Mouse (Mus musculus) lung, adult 2 months (tissue): ENCODE measurements around the gene Zfp750. TPM values are rescaled to one million over a fixed set of nuclear protein-coding genes. Genes with fewer than 3 reads are reported as not detected.
A peak's percentile ranks its signal among the peaks of the same experiment; 100 is the strongest.

Source experiments
- DNase-seq: peaks from one replicate; pipeline ENCODE4 v3.0.0; 2022
- H3K4me1 ChIP-seq: fragments of 200-500 bp; 2 replicates; pipeline ENCODE4 v1.6.1; 2011; ENCODE audit warnings: low read length; ENCODE audit not compliant: control insufficient read depth, insufficient read depth
- H3K4me3 ChIP-seq: fragments of 200-500 bp; replicated peaks from 2 replicates; pipeline ENCODE3; 2011; ENCODE audit warnings: low read depth, mild to moderate bottlenecking, control low read depth, low read length; ENCODE audit errors: extremely low read depth
- CTCF ChIP-seq: fragments of 200-500 bp; IDR thresholded peaks from 2 replicates; pipeline ENCODE4 v1.5.1; 2011; ENCODE audit warnings: mild to moderate bottlenecking, low read length, control low read depth; ENCODE audit not compliant: insufficient read depth
- POLR2A ChIP-seq: fragments of 200-500 bp; IDR thresholded peaks from 2 replicates; pipeline ENCODE4 v1.6.1; 2011; ENCODE audit warnings: low read depth, mild to moderate bottlenecking, control low read depth, low read length, borderline replicate concordance; ENCODE audit errors: extremely low read depth
- WGBS: fragments of 180-500 bp; shearing (Covaris S2); methylation state at CpG from one replicate; pipeline ENCODE4 v1.1.7; 2018; 5-methylcytosine and 5-hydroxymethylcytosine counted together
- polyA plus RNA-seq: library from polyadenylated mRNA; depleted of rRNA; stranded (reverse); fragments of >200 nt; gene quantifications from 2 replicates; pipeline ENCODE4 v1.2.3, GENCODE M21; 2012

The Zfp750 gene
- polyA plus RNA-seq, 1 experiment, result 5.6 TPM

GRCm38 (mm10) chr11:121551206-121551799 is 32.2 kb upstream of the Zfp750 start:
- no peak overlapping the region for H3K4me3 ChIP-seq
- no peak for DNase-seq
- peaks cover 4% of the 10 kb centered on the region; the same call in 1 of the 2 replicates for H3K4me1 ChIP-seq
- 57% methylated on average over 5 of the region's 5 CpGs for WGBS
- TF ChIP-seq CTCF (no peak), POLR2A (no peak)

DNA sequence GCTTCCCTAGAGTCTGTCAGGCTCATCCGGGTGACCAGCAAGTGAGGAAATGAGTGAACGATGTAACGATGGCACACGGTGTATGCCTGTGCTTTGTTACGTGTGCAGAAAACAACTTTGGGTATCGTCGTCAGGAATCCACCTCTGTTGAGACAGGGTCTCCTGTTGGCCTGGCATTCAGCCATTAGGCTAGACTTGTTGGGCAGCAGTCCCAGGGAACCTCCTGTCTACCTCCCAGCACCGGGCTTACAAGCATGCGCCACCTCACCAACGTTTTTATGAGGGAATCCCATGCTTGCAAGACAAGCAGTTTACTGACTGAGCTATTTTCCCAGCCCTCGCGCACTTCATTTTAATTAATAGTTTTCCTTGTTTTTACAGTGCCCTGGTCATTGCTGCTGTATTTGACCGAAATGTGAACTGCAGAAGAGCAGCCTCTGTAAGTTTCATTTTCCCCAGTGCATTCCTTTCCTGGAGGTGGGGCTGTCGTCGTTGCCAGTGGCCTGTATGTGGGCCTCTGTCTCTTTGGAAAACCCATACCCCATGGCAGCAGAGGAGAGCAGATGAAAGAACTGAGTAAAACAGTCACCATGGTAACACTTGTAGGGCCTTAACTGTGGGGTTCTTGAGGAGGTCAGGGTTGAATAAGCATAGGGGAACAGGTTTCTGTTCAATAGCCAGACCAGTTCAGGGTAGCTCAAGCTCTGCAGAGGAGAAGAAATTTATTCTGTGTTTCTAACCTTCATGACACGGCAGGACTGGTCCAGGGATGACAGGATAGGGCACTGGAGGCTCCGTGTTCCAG is 30.9 kb upstream of the Zfp750 start:
- H3K4me1 ChIP-seq, result peaks cover 4% of the 10 kb centered on the region; the same call in 1 of the 2 replicates
- 60% methylated on average over 17 of the region's 17 CpGs for WGBS
- no peak for TF ChIP-seq POLR2A
- TF ChIP-seq CTCF, result no peak
- DNase-seq, result no peak
- no peak overlapping the region for H3K4me3 ChIP-seq

GRCm38 (mm10) chr11:121548996-121549842 is 30.1 kb upstream of the Zfp750 start:
- no peak for DNase-seq
- H3K4me3 ChIP-seq, result no peak overlapping the region
- WGBS, result 73% methylated on average over 12 of the region's 12 CpGs
- peaks cover 4% of the 10 kb centered on the region; the same call in 1 of the 2 replicates for H3K4me1 ChIP-seq
- TF ChIP-seq POLR2A (no peak), CTCF (no peak)

GRCm38 (mm10) chr11:121547925-121548324 is 28.8 kb upstream of the Zfp750 start:
- 85% methylated on average over 4 of the region's 4 CpGs for WGBS
- no peak for TF ChIP-seq POLR2A
- TF ChIP-seq CTCF, result no peak
- no peak for DNase-seq
- H3K4me3 ChIP-seq, result no peak overlapping the region
- peaks cover 4% of the 10 kb centered on the region; the same call in 1 of the 2 replicates for H3K4me1 ChIP-seq

DNA sequence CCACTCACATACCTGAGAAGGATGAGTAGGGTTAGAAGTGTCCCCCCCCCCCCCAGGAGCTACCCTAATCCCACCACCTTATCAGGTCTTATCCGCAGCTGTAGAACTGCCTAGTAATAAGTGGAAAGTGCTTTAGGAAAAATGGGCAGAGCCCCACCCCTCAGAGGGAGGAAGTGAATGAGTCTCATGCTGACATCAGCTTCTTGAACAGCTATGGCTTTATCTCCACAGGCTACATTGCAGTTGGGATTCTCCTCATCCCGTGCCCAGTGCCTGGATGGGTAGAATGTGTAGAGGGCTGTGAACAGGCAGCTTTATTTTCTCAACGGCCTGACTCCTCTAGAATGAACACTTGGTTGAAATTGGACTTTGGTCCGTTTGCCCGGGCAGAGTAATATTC is 28.1 kb upstream of the Zfp750 start:
- 80% methylated on average over 5 of the region's 5 CpGs for WGBS
- no peak for DNase-seq
- TF ChIP-seq CTCF (no peak), POLR2A (no peak)
- peaks cover 4% of the 10 kb centered on the region; the same call in 1 of the 2 replicates for H3K4me1 ChIP-seq
- H3K4me3 ChIP-seq, result no peak overlapping the region

GRCm38 (mm10) chr11:121545398-121546034 is 26.4 kb upstream of the Zfp750 start:
- Histone ChIP-seq H3K4me3 (no peak overlapping the region), H3K4me1 (peaks cover 3% of the 10 kb centered on the region; the same call in 1 of the 2 replicates)
- DNase-seq, result no peak
- WGBS, result 65% methylated on average over 3 of the region's 3 CpGs
- TF ChIP-seq POLR2A, result no peak

- DNase-seq, result no peak
- WGBS, result 49% methylated on average over 7 of the region's 7 CpGs
- Histone ChIP-seq H3K4me1 (no peaks in the 10 kb centered on the region), H3K4me3 (no peak overlapping the region)
- TF ChIP-seq CTCF (no peak), POLR2A (no peak)
Measured at GRCm38 (mm10) chr11:121544755-121545397, 25.7 kb upstream of the Zfp750 start.

- WGBS, result 77% methylated on average over 9 of the region's 9 CpGs
- TF ChIP-seq CTCF (no peak), POLR2A (peak; percentile 73; the same call in 1 of the 2 replicates)
- peak; percentile 41 for DNase-seq
- Histone ChIP-seq H3K4me1 (no peaks in the 10 kb centered on the region), H3K4me3 (no peak overlapping the region)
Measured at GRCm38 (mm10) chr11:121543922-121544321, 24.8 kb upstream of the Zfp750 start.

DNA sequence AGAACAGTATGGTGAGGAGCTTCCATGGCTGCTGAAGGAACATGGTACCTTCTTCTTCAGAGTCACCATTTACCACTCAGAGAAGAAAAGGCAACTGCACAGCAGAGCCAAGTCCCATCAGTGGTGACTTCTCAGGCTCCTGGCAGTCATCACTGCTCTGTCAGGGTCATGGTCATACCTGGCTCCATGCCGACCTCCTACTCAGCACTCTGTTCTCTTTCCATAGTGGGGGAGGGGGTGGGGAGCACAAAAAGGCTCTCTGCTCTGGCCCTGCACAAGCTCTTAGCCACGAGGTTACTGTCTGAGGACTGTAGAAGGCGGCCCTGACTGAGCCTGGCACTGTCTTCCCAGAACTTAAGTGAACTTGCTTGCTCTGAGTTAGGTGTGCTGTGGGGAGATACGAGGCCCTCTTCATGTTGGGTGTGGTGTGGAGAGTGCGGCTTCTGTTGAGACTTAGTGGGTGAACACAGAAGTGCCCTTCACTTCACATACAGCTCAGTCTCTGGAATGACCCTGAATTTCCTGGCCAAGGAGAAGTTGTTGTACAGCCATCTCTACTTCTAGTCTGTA is 24.2 kb upstream of the Zfp750 start:
- Histone ChIP-seq H3K4me1 (no peaks in the 10 kb centered on the region), H3K4me3 (no peak overlapping the region)
- TF ChIP-seq POLR2A (no peak), CTCF (no peak)
- DNase-seq, result no peak
- 65% methylated on average over 5 of the region's 5 CpGs for WGBS
